Mouse (Mus musculus): ENCODE results near the gene Tcf20.

DNA sequence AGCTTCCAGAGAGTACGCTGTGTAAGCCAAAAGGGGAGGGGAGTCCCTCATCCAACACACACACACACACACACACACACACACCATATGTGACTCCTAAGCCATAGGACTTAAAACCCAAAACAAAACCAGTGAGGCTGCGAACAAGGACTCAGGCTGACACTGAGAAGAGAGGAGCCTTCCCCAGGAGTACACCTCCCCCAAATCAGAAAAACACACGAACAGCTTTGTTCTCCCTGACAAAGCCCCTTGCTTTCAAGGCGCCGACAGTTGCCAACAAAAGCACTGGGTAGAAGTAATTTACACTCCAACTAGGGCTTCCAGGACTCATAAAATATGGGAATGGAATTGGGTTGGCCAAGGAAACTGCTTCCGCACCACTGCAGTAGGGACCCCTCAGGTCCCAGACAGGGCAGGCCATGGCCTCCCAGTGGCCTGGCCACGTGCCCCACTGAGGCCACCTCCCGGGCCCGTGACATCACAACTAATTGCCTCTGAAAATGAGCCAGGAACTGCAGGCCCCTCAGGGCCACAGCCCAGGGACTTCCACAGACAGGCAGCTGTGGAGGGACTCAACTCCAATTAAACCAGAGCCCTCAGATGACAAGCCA, 4.2 kb downstream of the Tcf20 start:
- TF ChIP-seq CTCF (IDR thresholded peaks at IDR 0.05; ENCODE audit: borderline replicate concordance, control insufficient read depth, extremely low read depth, insufficient read depth, low read length, poor library complexity) (no peak), POLR2A (IDR thresholded peaks at IDR 0.05; ENCODE audit: control insufficient read depth, extremely low read depth, insufficient read depth, low read length, poor library complexity) (no peak)
